Mouse (Mus musculus) frontal cortex, postnatal 25 days (tissue): ENCODE results near the gene Gabrq.

Experiments used
- DNase-seq, 2 experiments: peaks; one replicate each; pipeline ENCODE4 v3.0.0; 2022; ENCODE audit warnings: low spot score in 2 of 2

The Gabrq gene

GRCm38 (mm10) chrX:72824776-72825588 is at the start of gene Gabrq:
Gene Gabrq, plus strand, starts transcription at chrX:72825178.
- DNase-seq: peak in 1 of 2 experiments; percentile 2

- peak in 1 of 2 experiments; percentile 5 for DNase-seq
Observed at GRCm38 (mm10) chrX:72788773-72789557, 36.0 kb upstream of the Gabrq start.

- DNase-seq: no peak
Observed at GRCm38 (mm10) chrX:72789558-72789871, 35.5 kb upstream of the Gabrq start.

GRCm38 (mm10) chrX:72819594-72819993 is 5.4 kb upstream of the Gabrq start:
- peak; percentile 71 to 79 for DNase-seq

GRCm38 (mm10) chrX:72823310-72823709 is 1.7 kb upstream of the Gabrq start:
- no peak for DNase-seq

GRCm38 (mm10) chrX:72825589-72825905 is 569 bp downstream of the Gabrq start:
- DNase-seq: no peak
